Mouse (Mus musculus) testis, adult 2 months (tissue): Measurements from ENCODE around the gene Abhd2.

Source experiments
- CTCF ChIP-seq: fragments of 200-500 bp; IDR thresholded peaks from 2 replicates; pipeline ENCODE4 v1.5.1; 2012; ENCODE audit warnings: low read depth, mild to moderate bottlenecking, inconsistent platforms, low read length, moderate library complexity; ENCODE audit not compliant: control insufficient read depth, insufficient read depth, insufficient replicate concordance
- POLR2A ChIP-seq: fragments of 200-500 bp; IDR thresholded peaks from 2 replicates; pipeline ENCODE4 v1.6.1; 2012; ENCODE audit warnings: low read depth, mild to moderate bottlenecking, inconsistent platforms, low read length, moderate library complexity; ENCODE audit not compliant: control insufficient read depth

GRCm38 (mm10) chr7:79287928-79288327 lies 14.9 kb downstream of the Abhd2 start:
- TF ChIP-seq POLR2A (no peak), CTCF (no peak)
